Mouse (Mus musculus) forebrain, embryonic 14.5 days (tissue): Measurements from ENCODE around the gene Bms1. TPM values are rescaled to one million over a fixed set of nuclear protein-coding genes. Genes with fewer than 3 reads are reported as not detected.

Source experiments
- ATAC-seq: fragments of 200-750 bp; cut with Nextera tagmentation; 2 replicates; pipeline ENCODE4 v1.8.0; 2017; ENCODE audit warnings: mild to moderate bottlenecking, moderate library complexity
- DNase-seq: peaks from one replicate; pipeline ENCODE4 v3.0.0-alpha.2; 2015; ENCODE audit warnings: low spot score
- H3K27ac ChIP-seq: fragments of 300-500 bp; sonication (generic); 2 replicates; pipeline ENCODE4 v1.5.1; 2014; ENCODE audit warnings: low read depth, mild to moderate bottlenecking, control low read depth, low read length, moderate library complexity
- H3K27me3 ChIP-seq: fragments of 300-500 bp; sonication (generic); replicated peaks from 2 replicates; pipeline ENCODE4 v1.6.1; 2014; ENCODE audit warnings: low read length, control low read depth, mixed read lengths; ENCODE audit not compliant: control insufficient read depth, insufficient read depth
- H3K36me3 ChIP-seq: fragments of 300-500 bp; sonication (generic); 2 replicates; pipeline ENCODE4 v1.6.1; 2014; ENCODE audit warnings: low read length, control low read depth; ENCODE audit not compliant: control insufficient read depth, insufficient read depth
- H3K4me1 ChIP-seq: fragments of 300-500 bp; sonication (generic); 2 replicates; pipeline ENCODE4 v1.6.1; 2014; ENCODE audit warnings: antibody characterized with exemption, low read length, control low read depth; ENCODE audit not compliant: control insufficient read depth, insufficient read depth
- H3K4me2 ChIP-seq: fragments of 300-500 bp; sonication (generic); 2 replicates; pipeline ENCODE4 v1.6.1; 2014; ENCODE audit warnings: mild to moderate bottlenecking, control low read depth, low read length
- H3K4me3 ChIP-seq: fragments of 300-500 bp; sonication (generic); 2 replicates; pipeline ENCODE4 v1.5.1; 2014; ENCODE audit warnings: low read depth, low read length, control low read depth
- H3K9ac ChIP-seq: fragments of 300-500 bp; sonication (generic); 2 replicates; pipeline ENCODE4 v1.6.1; 2014; ENCODE audit warnings: mild to moderate bottlenecking, low read length, control low read depth, moderate library complexity
- H3K9me3 ChIP-seq: fragments of 300-500 bp; sonication (generic); replicated peaks from 2 replicates; pipeline ENCODE4 v1.6.1; 2016; ENCODE audit warnings: low read length, control low read depth, mixed read lengths; ENCODE audit not compliant: control insufficient read depth
- WGBS: fragments of 180-500 bp; shearing (Covaris S2); extraction: QIAGEN DNeasy Blood & Tissue Kit; methylation state at CpG from one replicate; pipeline ENCODE4 v1.1.7; 2014; 5-methylcytosine and 5-hydroxymethylcytosine counted together
- microRNA-seq: library from miRNA; unstranded; fragments of <30 nt; microRNA quantifications from one replicate; pipeline ENCODE4, GENCODE M21; 2016
- polyA plus RNA-seq: library from polyadenylated mRNA; unstranded; fragments of >200 nt; fragmentation: Nextera tagmentation; extraction: Ambion mirVana; gene quantifications from 2 replicates; pipeline ENCODE4 v1.2.1, GENCODE M21; 2014

Bms1 gene
- polyA plus RNA-seq, 1 experiment from 2014 or later: 17.3 TPM

DNA sequence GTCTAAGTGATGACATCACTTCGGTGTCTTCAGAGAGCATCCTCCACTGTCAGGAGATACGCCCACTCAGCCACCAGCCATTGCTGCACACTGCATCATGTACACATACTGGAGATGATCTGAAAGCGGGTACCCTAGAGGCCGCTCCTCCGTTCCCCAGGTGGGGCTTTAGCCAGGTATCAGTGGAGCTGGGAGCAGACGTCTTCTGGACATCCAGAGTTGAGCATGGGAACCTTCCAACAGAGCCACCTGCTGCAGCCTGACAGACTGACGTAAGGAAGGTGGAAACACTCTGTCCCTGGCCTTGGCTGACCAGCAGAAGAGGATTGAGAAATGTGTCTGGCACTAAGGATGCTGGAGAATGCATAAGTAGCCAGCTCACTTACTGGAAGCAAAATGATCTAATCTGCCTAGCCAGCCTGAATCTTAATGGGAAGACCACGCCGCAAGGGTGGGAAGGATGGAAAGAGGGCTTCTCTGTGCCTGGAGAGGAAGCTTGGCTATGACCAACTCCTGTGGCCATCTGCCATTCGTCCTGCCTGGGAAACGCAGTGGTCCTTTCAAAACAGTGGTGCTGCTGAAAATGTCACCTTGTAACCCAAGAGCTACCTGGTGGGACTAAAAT, 77.3 kb downstream of the Bms1 start:
- 89% methylated on average over 11 of the region's 11 CpGs for WGBS
- no peaks in the 10 kb centered on the region for H3K9me3 ChIP-seq
- H3K4me1 ChIP-seq: no peaks in the 10 kb centered on the region
- H3K27me3 ChIP-seq: no peaks in the 10 kb centered on the region
- no peak for DNase-seq
- H3K36me3 ChIP-seq: no peaks in the 10 kb centered on the region
- no peak for ATAC-seq
- no peak overlapping the region for H3K9ac ChIP-seq
- no peak overlapping the region for H3K4me2 ChIP-seq
- no peak overlapping the region for H3K4me3 ChIP-seq
- H3K27ac ChIP-seq: no peak overlapping the region

- H3K27ac ChIP-seq: no peak overlapping the region
- no peak overlapping the region for H3K4me2 ChIP-seq
- no peak for ATAC-seq
- no peaks in the 10 kb centered on the region for H3K36me3 ChIP-seq
- H3K4me3 ChIP-seq: no peak overlapping the region
- no peak overlapping the region for H3K9ac ChIP-seq
- no peaks in the 10 kb centered on the region for H3K27me3 ChIP-seq
- 53% methylated on average over 5 of the region's 5 CpGs for WGBS
- no peak for DNase-seq
- no peaks in the 10 kb centered on the region for H3K9me3 ChIP-seq
- no peaks in the 10 kb centered on the region for H3K4me1 ChIP-seq
Measured at GRCm38 (mm10) chr6:118337660-118338059, 81.6 kb downstream of the Bms1 start.

DNA sequence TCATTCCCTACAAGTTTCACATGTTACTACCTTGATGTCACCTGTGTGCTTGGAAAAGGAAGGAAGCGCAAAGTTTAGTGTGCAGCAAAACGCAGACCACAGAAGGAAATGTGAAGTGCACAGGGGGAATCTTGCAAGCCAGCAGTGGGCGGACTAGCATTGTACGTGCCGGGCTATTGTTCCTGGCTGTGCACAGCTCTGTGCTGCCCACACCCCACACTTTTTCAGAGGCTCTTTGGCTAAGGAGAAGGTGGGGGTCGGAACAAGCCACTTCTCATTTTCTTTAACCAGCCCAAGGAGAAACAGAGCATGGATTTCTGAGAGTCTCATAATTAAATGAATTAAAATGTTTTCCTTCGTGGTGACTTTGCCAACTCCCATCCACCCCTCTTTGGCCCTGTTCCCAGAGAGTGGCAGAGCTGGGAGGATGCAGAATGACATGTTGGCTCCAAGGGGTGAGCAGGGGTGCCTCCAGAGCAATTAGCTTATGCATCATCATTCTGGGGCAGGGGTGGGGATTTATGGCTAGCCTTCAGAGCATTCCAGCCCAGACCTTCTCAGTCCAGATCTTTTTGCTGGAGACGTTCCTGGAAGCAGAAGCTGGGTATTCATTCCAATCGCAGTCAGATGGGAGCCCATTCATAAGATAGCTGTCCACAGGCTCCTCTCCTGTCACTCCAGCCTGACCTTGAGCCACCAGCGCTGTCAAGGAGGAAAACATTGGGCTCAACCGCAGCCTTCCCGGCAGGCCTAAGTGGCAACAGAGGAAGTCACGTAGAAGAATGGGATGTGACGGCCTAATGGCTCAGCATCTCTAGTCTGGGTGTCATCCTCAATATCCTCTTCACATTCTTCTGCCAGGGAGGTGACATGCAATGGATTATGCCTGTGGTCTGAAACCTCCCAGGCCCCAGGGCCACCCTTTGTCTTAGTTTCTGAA, 82.5 kb downstream of the Bms1 start:
- Histone ChIP-seq H3K36me3 (no peaks in the 10 kb centered on the region), H3K27me3 (no peaks in the 10 kb centered on the region), H3K9me3 (no peaks in the 10 kb centered on the region), H3K9ac (no peak overlapping the region), H3K4me1 (no peaks in the 10 kb centered on the region), H3K27ac (no peak overlapping the region), H3K4me3 (no peak overlapping the region), H3K4me2 (no peak overlapping the region)
- ATAC-seq: peak; percentile 29; the same call in 1 of the 2 replicates
- peak; percentile 73 for DNase-seq
- 60% methylated on average over 14 of the region's 14 CpGs for WGBS

DNA sequence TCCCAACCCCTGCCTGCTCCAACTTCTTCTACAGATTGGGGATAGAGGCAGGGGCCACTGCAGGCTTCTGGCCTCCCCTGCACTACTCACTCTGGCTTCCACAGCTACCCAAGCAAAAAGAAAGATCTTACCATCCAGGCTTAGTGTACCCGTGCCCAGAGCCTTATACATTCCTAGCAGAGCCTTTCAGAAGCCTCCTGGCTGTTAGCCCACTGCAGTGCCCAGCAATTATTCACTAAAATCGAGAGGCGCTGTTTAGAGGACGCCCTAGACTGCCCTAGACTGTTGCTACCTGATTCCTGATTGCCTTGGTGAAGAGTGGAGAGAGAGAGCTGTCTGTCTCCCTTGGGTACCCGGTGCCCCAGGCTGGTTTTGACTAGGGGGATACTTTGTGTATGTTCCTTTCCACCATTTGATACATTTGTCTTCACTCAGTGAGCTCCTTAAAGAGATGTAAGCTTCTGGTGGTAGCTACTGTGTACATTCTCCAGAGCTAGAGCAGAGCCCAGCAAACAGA, 83.3 kb downstream of the Bms1 start:
- H3K9me3 ChIP-seq: no peaks in the 10 kb centered on the region
- no peak overlapping the region for H3K4me3 ChIP-seq
- DNase-seq (peak; percentile 35), ATAC-seq (no peak)
- H3K9ac ChIP-seq: no peak overlapping the region
- H3K4me2 ChIP-seq: no peak overlapping the region
- no peak overlapping the region for H3K27ac ChIP-seq
- H3K4me1 ChIP-seq: no peaks in the 10 kb centered on the region
- no peaks in the 10 kb centered on the region for H3K27me3 ChIP-seq
- 49% methylated on average over 5 of the region's 5 CpGs for WGBS
- H3K36me3 ChIP-seq: no peaks in the 10 kb centered on the region

DNA sequence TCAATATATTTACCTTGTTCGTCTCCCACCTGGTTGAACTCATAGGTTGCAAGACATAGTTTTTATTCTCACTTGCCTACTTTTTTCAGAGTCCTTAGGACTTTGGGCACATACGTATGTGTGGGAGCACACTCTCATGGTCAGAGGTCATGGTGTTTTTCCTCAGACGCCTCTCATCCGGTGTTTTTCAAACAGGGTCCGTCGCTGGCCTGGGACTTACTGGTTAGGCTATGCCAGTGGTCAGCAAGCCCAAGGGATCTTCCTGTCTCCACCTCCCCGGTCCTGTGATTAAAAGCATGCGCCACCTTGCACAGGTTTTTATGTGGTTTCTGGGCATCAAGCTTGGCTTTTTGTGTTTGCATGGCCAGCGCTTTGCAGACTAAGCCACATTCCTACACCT, 85.4 kb downstream of the Bms1 start:
- no peaks in the 10 kb centered on the region for H3K9me3 ChIP-seq
- no peaks in the 10 kb centered on the region for H3K36me3 ChIP-seq
- no peak overlapping the region for H3K4me2 ChIP-seq
- 95% methylated on average over 9 of the region's 9 CpGs for WGBS
- no peak overlapping the region for H3K9ac ChIP-seq
- no peak for ATAC-seq
- H3K27me3 ChIP-seq: no peaks in the 10 kb centered on the region
- no peak overlapping the region for H3K4me3 ChIP-seq
- no peak for DNase-seq
- H3K27ac ChIP-seq: no peak overlapping the region
- H3K4me1 ChIP-seq: no peaks in the 10 kb centered on the region

Small RNA genes lying within 50 kb of the gene (microRNA-seq; reads per million reads assigned to microRNA genes)
- gene Gm25953: not detected

Other genes with a start within 250 kb of the Bms1 start
- 0.75 and 1.2 TPM in 2 replicates for gene Ret, start 221.8 kb downstream of the Bms1 start, polyA plus RNA-seq
- 8.0 and 12.4 TPM in 2 replicates for gene Zfp248, start 36.1 kb upstream of the Bms1 start, polyA plus RNA-seq
- 7.7 and 9.2 TPM in 2 replicates for gene Zfp9, start 59.8 kb upstream of the Bms1 start, polyA plus RNA-seq
- 12.9 and 17.3 TPM in 2 replicates for gene Ankrd26, start 142.8 kb upstream of the Bms1 start, polyA plus RNA-seq